Mouse (Mus musculus) thymus, adult 2 months (tissue): ENCODE data around the gene Chrnd.

Source experiments
- CTCF ChIP-seq: fragments of 200-500 bp; IDR thresholded peaks from 2 replicates; pipeline ENCODE4 v1.5.1; 2012; ENCODE audit warnings: mild to moderate bottlenecking, control low read depth, low read length, moderate library complexity, borderline replicate concordance; ENCODE audit not compliant: control insufficient read depth, poor library complexity, insufficient read depth; ENCODE audit errors: extremely low read depth
- POLR2A ChIP-seq: fragments of 200-500 bp; IDR thresholded peaks from 2 replicates; pipeline ENCODE4 v1.6.1; 2012; ENCODE audit warnings: mild to moderate bottlenecking, low read length, control low read depth, moderate library complexity; ENCODE audit not compliant: control insufficient read depth, poor library complexity, insufficient read depth; ENCODE audit errors: extremely low read depth

DNA sequence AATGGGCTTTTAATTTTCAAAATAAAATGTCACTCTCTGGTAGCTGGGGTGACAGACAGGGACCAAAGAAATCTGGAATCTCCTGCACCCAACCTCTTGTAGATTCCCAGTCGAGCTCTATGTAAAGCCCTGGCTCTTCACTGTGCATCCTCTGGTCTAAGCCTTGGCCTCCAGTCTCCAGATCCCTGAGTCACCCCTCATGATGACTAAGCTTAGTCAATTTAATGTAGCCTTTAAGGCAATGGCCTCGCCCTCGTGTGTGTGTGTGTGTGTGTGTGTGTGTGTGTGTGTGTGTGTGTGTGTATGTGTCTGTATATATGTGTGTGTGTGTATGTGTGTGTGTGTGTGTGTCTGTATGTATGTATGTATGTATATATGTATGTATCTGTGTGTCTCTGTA, 31.0 kb upstream of the Chrnd start:
- TF ChIP-seq CTCF (no peak), POLR2A (no peak)
